Mouse (Mus musculus) forelimb bud, embryonic 11.5 days (tissue): Measurements from ENCODE around the gene Ufsp2.
A peak's percentile ranks its signal among the peaks of the same experiment; 100 is the strongest.

Experiments
- DNase-seq: peaks from one replicate; pipeline ENCODE4 v3.0.0-alpha.2; 2012; ENCODE audit warnings: low read depth, low spot score

The Ufsp2 gene

GRCm38 (mm10) chr8:45975126-45975836, at the start of gene Ufsp2, which contains the start of gene 1700029J07Rik:
Gene Ufsp2, plus strand, starts transcription at chr8:45975528.
Gene 1700029J07Rik, minus strand, starts transcription at chr8:45975252.
- DNase-seq = peak; percentile 99

GRCm38 (mm10) chr8:45934582-45935014, 40.7 kb upstream of the Ufsp2 start, which contains the start of gene Ccdc110:
Gene Ccdc110, plus strand, starts transcription at chr8:45934619.
- DNase-seq = peak; percentile 95

- DNase-seq = no peak
These were observed 38.3 kb upstream of the Ufsp2 start for GRCm38 (mm10) chr8:45936986-45937385.

- no peak for DNase-seq
These were observed 29.0 kb upstream of the Ufsp2 start for GRCm38 (mm10) chr8:45946283-45946682.

GRCm38 (mm10) chr8:45950622-45951021, 24.7 kb upstream of the Ufsp2 start:
- no peak for DNase-seq

GRCm38 (mm10) chr8:45970894-45971293, 4.4 kb upstream of the Ufsp2 start:
- no peak for DNase-seq

- no peak for DNase-seq
These were observed 1.3 kb upstream of the Ufsp2 start for GRCm38 (mm10) chr8:45973988-45974505.

- DNase-seq = no peak
These were observed 625 bp downstream of the Ufsp2 start for GRCm38 (mm10) chr8:45975837-45976468.

GRCm38 (mm10) chr8:45986665-45987064, 11.3 kb downstream of the Ufsp2 start:
- DNase-seq = no peak

- DNase-seq = no peak
These were observed 12.9 kb downstream of the Ufsp2 start for GRCm38 (mm10) chr8:45988189-45988588.

- DNase-seq = no peak
These were observed 15.4 kb downstream of the Ufsp2 start for GRCm38 (mm10) chr8:45990631-45991310.

GRCm38 (mm10) chr8:45994111-45994510, 18.8 kb downstream of the Ufsp2 start:
- no peak for DNase-seq

GRCm38 (mm10) chr8:45995576-45995975, 20.2 kb downstream of the Ufsp2 start:
- DNase-seq = no peak

- no peak for DNase-seq
These were observed 22.9 kb downstream of the Ufsp2 start for GRCm38 (mm10) chr8:45998228-45998627.

- no peak for DNase-seq
These were observed 23.9 kb downstream of the Ufsp2 start, which contains the start of gene Lrp2bp for GRCm38 (mm10) chr8:45999138-45999783. Gene Lrp2bp, plus strand, starts transcription at chr8:45999303.

GRCm38 (mm10) chr8:45999784-46000705, 24.7 kb downstream of the Ufsp2 start:
- DNase-seq = peak; percentile 98

GRCm38 (mm10) chr8:46005596-46005995, 30.3 kb downstream of the Ufsp2 start, which contains the start of gene Ankrd37:
Gene Ankrd37, minus strand, starts transcription at chr8:46005707.
- DNase-seq = no peak

- no peak for DNase-seq
These were observed 31.8 kb downstream of the Ufsp2 start for GRCm38 (mm10) chr8:46007050-46007672.

- peak; percentile 38 for DNase-seq
These were observed 35.0 kb downstream of the Ufsp2 start for GRCm38 (mm10) chr8:46010306-46010705.
